Mouse (Mus musculus) E14TG2a.4 (cell line): ENCODE data around the gene Tmc1.

ENCODE experiments used
- CTCF ChIP-seq: conservative IDR thresholded peaks from 2 replicates; pipeline ENCODE4 v1.5.1; 2014; ENCODE audit warnings: low read length
- NANOG ChIP-seq: IDR thresholded peaks from 2 replicates; pipeline ENCODE4 v1.6.1; 2014; ENCODE audit warnings: borderline replicate concordance, low read length, mixed read lengths

DNA sequence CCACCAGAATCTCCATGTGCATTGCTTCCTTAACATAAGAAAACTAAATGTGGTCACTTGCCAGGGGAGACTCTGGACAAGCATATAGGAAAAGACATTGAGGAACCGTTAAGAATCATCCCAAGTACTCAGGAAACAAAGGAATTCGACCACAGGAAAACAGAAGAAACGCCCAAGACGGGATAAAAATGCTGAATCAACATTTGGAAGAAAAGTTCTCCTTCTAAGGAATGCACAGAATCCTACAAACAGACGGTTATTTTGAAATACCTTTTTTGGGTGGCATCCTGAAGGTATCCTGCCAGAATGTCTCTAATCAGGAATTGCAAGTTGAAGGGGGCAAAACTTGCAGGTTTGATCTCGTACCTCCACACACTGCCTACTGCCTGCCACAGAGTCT lies at the start of gene Tmc1:
- TF ChIP-seq CTCF (no peak), NANOG (no peak)
